Mouse (Mus musculus): Measurements from ENCODE around the gene Actg1. TPM values are rescaled to one million over a fixed set of nuclear protein-coding genes. Genes with fewer than 3 reads are reported as not detected.

Gene Actg1
- polyA plus RNA-seq, 1 experiment from 2014 or later = 3,229 TPM

DNA sequence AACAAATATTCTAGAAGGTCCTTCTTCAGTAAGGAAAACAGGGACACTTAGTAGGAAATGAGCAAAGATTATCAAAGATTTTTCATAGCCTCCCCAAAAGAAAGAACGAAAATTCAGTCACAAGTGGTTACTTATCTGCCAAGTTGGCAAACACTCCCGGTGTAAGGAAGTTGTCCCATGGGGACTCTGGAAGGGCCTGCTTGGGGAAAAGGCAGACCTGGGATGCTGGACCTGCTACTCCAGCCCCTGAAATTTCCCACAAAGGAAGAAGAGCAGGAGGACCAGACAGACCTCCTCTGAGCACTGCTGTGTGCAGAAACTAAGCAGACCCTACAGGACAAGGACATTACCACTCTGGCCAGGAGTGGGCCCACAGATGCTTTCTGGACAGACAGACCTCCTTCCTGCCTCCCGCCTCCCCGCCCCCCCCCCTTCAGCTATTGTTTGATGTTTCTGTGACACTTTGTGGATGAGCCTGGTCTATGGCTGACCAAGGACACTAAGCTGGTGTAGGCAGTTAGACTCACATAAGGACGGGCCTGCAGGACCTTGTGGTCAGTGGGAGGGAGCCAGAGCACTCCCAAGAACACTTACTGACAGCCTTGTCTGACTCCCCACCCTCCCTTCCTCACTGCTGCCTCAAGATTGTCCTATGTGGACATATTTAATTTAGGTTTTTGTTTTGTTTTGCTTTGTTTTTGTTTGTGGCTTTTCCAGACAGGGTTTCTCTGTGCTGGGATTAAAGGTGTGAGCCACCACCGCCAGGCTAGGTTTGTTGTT, 34.2 kb downstream of the Actg1 start:
- Histone ChIP-seq H3K27ac (peak overlapping the region; percentile 96; the same call in 1 of the 2 replicates), H3K9me3 (replicated peaks) (no peaks in the 10 kb centered on the region), H3K4me2 (no peak overlapping the region), H3K36me3 (ENCODE audit: poor library complexity, severe bottlenecking) (no peaks in the 10 kb centered on the region), H3K9ac (no peak overlapping the region), H3K4me3 (no peak overlapping the region), H3K4me1 (peaks cover 40% of the 10 kb centered on the region), H3K27me3 (peaks cover under 1% of the 10 kb centered on the region; the same call in 1 of the 2 replicates)
- WGBS = 51% methylated on average over 6 of the region's 6 CpGs
- no peak for ATAC-seq

DNA sequence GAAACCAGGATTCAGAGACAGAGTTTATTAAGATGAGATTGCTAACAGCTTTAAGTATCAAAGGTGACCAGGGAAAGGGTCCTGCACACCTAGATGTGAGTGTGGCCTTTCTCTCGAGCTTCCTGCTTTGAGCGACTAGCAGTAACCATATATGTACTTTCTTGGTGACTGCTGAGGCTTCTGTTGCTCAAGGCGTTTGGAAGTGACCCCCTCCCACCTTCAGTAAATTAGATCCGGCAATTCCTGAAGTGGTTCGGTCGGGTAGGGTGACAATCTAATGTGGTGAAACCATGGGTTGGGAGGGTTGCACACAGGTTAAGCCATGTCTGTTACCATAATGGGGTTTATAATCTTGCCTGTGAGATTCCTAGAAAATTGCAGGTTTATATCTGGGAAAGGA, 36.3 kb downstream of the Actg1 start:
- H3K36me3 ChIP-seq (ENCODE audit: poor library complexity, severe bottlenecking) = no peaks in the 10 kb centered on the region
- 81% methylated on average over 6 of the region's 6 CpGs for WGBS
- ATAC-seq = no peak
- no peaks in the 10 kb centered on the region for H3K9me3 ChIP-seq (replicated peaks)
- H3K4me1 ChIP-seq = peaks cover 48% of the 10 kb centered on the region
- H3K27me3 ChIP-seq = peaks cover 9% of the 10 kb centered on the region
- H3K27ac ChIP-seq = no peak overlapping the region; the same call in 1 of the 2 replicates
- no peak overlapping the region for H3K4me3 ChIP-seq
- no peak overlapping the region for H3K4me2 ChIP-seq
- no peak overlapping the region for H3K9ac ChIP-seq

DNA sequence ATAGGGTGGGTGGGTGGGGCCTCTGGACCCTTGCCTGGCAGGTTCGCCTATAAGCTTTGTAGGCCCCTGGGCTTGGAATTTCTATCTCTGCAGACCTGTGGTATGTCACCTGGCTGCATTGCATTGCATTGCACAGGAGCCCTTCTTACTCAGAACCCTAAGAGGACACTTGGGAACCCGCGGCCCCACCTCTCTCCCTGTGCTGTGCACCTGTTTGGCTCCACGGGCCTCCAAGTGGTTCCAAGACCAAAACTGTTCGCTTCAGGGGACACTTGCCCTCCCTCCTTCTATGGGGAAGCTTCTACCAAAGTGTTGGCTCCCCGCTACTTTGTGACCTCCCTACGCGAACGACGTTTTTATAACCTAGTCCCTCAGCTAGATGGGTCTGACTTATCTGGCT, 36.8 kb downstream of the Actg1 start:
- Histone ChIP-seq H3K9ac (peak overlapping the region; percentile 74), H3K4me2 (peak overlapping the region; percentile 73), H3K27me3 (peaks cover 14% of the 10 kb centered on the region), H3K27ac (peak overlapping the region; percentile 91), H3K36me3 (ENCODE audit: poor library complexity, severe bottlenecking) (no peaks in the 10 kb centered on the region), H3K4me1 (peaks cover 48% of the 10 kb centered on the region), H3K4me3 (peak overlapping the region; percentile 41), H3K9me3 (replicated peaks) (no peaks in the 10 kb centered on the region)
- ATAC-seq = no peak
- 48% methylated on average over 10 of the region's 10 CpGs for WGBS

DNA sequence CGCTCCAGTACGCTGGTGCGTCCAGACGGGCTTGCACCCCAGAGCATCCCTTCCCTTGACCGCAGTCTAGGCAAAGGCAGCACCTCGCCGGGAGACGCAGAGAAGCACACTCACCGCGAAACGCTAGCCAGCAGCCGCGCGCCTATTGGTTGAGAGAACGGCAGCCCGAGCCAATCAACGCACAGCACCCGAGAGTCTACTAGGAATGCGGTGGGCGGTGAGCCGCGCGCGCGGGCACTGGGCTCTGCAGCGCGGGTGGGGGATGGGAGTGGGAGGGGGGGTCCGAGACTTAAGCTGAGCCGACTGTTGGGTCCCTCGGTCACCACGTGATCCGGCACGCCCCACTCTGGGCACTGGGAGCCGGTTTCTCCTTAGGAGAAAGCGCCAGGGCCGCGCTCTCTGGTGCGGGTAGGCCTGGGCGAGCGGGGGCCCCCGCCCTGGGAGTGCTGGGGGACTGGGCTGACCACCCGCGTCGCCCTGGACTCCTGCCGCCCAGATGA, 37.5 kb downstream of the Actg1 start:
- 6% methylated on average over 37 of the region's 45 CpGs for WGBS
- Histone ChIP-seq H3K4me2 (peak overlapping the region; percentile 73), H3K27me3 (peaks cover 20% of the 10 kb centered on the region), H3K27ac (peak overlapping the region; percentile 91), H3K9ac (peak overlapping the region; percentile 74), H3K9me3 (replicated peaks) (no peaks in the 10 kb centered on the region), H3K4me1 (peaks cover 53% of the 10 kb centered on the region), H3K4me3 (peak overlapping the region; percentile 41), H3K36me3 (ENCODE audit: poor library complexity, severe bottlenecking) (no peaks in the 10 kb centered on the region)
- ATAC-seq = peak; percentile 94

DNA sequence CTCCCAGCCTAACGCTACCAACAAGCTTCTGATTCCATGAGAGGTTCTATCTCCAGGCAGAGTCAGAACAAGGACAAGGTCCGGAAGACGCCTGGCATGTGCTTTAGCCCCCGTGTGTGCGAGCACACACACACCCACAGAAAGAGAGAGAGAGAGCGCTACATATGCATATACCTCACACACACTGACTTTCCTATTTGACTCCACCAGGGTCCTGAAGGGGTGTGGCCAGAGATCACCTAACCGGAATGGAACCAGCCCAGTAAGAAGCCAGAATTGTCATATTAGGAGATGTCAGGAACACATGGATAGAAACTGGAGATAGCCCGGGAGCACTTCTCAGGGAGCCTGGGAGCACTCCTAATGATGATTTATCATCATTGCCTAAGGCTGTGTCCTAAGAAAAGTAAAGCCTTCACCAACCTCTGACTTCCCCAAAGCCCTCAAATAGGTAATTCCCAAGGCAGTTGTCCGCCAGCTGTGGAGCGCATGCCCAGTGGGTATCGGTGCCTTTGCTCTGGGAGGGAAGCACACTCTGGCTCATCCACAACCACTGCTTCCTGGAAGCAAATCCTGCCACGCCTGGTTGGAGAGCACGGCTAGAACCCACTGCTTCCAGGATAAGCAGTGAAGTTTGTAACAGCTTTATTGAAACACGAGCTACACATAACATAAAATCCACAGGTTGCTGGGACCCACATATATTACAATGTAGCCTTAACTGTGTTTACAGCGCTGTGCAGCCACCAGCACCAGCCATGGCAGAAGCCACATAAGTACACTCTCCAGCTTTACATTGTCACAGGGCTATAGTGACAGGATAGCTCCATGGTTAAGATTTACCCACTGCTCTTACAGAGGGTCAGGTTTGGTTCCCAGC, 39.7 kb downstream of the Actg1 start:
- Histone ChIP-seq H3K9ac (no peak overlapping the region), H3K27ac (no peak overlapping the region), H3K27me3 (peaks cover 24% of the 10 kb centered on the region), H3K4me1 (peaks cover 56% of the 10 kb centered on the region), H3K36me3 (ENCODE audit: poor library complexity, severe bottlenecking) (no peaks in the 10 kb centered on the region), H3K9me3 (replicated peaks) (no peaks in the 10 kb centered on the region), H3K4me2 (no peak overlapping the region), H3K4me3 (no peak overlapping the region)
- ATAC-seq = no peak
- WGBS = 55% methylated on average over 15 of the region's 15 CpGs

DNA sequence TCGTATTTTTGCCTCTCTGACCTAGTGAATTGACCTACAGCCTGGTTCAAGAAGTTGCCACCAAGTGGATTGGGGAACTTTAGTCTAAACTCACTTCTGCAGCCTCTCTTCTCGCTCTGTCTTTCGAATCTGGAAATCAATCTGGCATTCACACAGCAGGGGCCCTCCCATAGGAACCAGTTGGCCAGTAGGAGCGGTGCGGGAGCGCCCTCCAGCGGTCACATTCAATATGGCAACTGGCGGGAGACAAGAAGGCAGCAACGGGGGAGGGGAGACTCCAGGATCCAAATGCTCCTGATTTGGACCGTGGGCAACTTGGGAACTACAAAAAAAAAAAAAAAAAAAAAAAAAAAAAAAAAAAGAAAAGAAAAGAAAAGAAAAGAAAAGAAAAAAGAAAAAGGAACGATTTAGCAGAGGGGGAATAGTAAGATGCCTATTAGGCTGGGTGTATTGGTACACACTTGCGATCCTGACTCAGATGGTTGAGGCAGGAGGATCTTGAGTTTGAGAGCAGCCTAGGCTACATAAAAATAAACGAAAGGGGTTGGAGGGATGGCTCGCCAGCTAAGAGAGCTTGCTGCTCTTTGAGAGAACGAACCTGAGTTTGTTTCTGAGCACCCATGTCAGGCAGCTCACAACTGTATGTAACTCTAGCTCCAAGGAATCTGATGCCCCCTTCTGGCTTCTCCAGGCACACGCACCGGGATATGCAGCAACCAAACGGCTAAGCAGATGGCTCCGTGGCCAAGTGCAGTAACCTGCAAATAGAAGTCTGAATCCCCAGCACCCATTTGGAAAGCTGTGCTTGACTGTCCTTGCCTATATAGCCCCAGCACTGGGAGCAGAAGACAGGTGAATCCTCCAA, 40.5 kb downstream of the Actg1 start:
- H3K36me3 ChIP-seq (ENCODE audit: poor library complexity, severe bottlenecking) = no peaks in the 10 kb centered on the region
- 0 out of 2 replicates have a peak overlapping the region, but pooled peaks have one; percentile 8 for H3K9ac ChIP-seq
- no peak overlapping the region for H3K4me3 ChIP-seq
- peaks cover 57% of the 10 kb centered on the region for H3K4me1 ChIP-seq
- no peak overlapping the region for H3K4me2 ChIP-seq
- no peaks in the 10 kb centered on the region for H3K9me3 ChIP-seq (replicated peaks)
- H3K27me3 ChIP-seq = peaks cover 24% of the 10 kb centered on the region
- no peak for ATAC-seq
- WGBS = 6% methylated on average over 19 of the region's 19 CpGs
- 0 out of 2 replicates have a peak overlapping the region, but pooled peaks have one; percentile 10 for H3K27ac ChIP-seq

DNA sequence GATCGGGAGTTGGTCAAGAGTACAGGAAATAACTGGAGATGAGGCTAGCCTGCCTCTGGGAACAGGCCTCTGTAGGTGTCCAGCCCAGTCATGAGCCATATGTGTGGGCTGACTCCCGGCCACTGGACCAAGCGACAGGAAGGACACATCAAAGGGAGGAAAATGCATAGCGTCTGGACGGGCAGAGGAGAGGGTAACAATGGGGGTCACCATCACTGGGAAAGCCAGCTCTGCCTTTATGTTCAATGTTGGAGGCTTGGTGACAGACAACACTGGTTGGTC, 41.3 kb downstream of the Actg1 start:
- Histone ChIP-seq H3K27ac (peak overlapping the region; percentile 10; the same call in 1 of the 2 replicates), H3K4me1 (peaks cover 57% of the 10 kb centered on the region), H3K9ac (0 out of 2 replicates have a peak overlapping the region, but pooled peaks have one; percentile 8), H3K27me3 (peaks cover 26% of the 10 kb centered on the region), H3K36me3 (ENCODE audit: poor library complexity, severe bottlenecking) (no peaks in the 10 kb centered on the region), H3K4me2 (no peak overlapping the region), H3K9me3 (replicated peaks) (no peaks in the 10 kb centered on the region), H3K4me3 (no peak overlapping the region)
- ATAC-seq = no peak
- 20% methylated on average over 5 of the region's 5 CpGs for WGBS

GRCm38 (mm10) chr11:120306366-120307131, 41.8 kb downstream of the Actg1 start:
- no peaks in the 10 kb centered on the region for H3K9me3 ChIP-seq (replicated peaks)
- no peaks in the 10 kb centered on the region for H3K36me3 ChIP-seq (ENCODE audit: poor library complexity, severe bottlenecking)
- H3K4me1 ChIP-seq = peaks cover 56% of the 10 kb centered on the region
- no peak for ATAC-seq
- peak overlapping the region; percentile 68; the same call in 1 of the 2 replicates for H3K9ac ChIP-seq
- peak overlapping the region; percentile 51; the same call in 1 of the 2 replicates for H3K4me3 ChIP-seq
- WGBS = 51% methylated on average over 12 of the region's 12 CpGs
- H3K27me3 ChIP-seq = peaks cover 28% of the 10 kb centered on the region
- H3K4me2 ChIP-seq = peak overlapping the region; percentile 81
- peak overlapping the region; percentile 10; the same call in 1 of the 2 replicates for H3K27ac ChIP-seq

DNA sequence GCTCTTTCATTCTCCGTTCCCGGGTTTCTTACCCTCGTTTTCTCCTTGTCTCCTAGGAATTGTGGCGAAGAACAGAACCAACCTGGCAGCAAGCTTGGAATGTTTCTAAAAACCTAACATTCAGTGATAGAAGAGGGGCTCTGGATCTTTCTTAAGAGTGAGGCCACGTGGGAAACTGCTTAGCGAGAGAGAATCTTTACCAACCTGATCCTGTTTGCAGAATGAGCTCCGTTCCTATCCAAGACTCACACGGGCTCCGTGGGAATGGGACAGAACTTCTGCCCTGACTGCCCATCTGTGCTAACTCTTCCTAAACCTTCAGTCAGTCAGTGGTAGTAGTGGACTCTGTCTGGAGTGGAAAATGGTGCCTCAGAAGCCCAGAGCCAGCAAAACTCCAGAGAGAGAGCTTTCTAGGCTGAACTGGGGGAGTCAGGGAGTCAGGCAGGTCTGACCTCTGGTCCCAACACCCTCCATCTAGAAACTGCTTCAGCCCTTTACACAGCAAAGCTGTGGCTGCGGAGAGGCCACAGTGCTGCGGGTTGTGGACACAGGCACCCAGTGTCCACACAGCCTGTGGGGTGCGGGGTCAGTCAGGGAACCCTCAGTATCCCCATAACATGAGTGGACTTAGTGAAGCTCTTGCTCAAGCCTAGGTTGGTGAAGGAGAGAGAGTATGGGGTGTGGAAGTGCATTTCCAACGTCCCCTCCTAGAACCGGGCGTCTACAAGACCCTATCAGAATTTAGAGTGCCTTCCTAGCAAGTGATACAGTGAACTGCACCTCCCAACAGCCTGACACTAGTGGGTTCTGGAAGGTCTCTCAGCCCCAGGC, 42.6 kb downstream of the Actg1 start:
- H3K27me3 ChIP-seq = peaks cover 28% of the 10 kb centered on the region
- peak overlapping the region; percentile 68 for H3K9ac ChIP-seq
- H3K9me3 ChIP-seq (replicated peaks) = no peaks in the 10 kb centered on the region
- peaks cover 52% of the 10 kb centered on the region for H3K4me1 ChIP-seq
- H3K27ac ChIP-seq = peak overlapping the region; percentile 83
- WGBS = 17% methylated on average over 15 of the region's 15 CpGs
- peak; percentile 6; the same call in 1 of the 2 replicates for ATAC-seq
- peak overlapping the region; percentile 51 for H3K4me3 ChIP-seq
- peak overlapping the region; percentile 81 for H3K4me2 ChIP-seq
- H3K36me3 ChIP-seq (ENCODE audit: poor library complexity, severe bottlenecking) = no peaks in the 10 kb centered on the region

GRCm38 (mm10) chr11:120304886-120305534, 43.3 kb downstream of the Actg1 start:
- peak overlapping the region; percentile 83 for H3K27ac ChIP-seq
- peaks cover 28% of the 10 kb centered on the region for H3K27me3 ChIP-seq
- peaks cover 45% of the 10 kb centered on the region for H3K4me1 ChIP-seq
- peak overlapping the region; percentile 51 for H3K4me3 ChIP-seq
- no peaks in the 10 kb centered on the region for H3K9me3 ChIP-seq (replicated peaks)
- peak overlapping the region; percentile 81 for H3K4me2 ChIP-seq
- peak overlapping the region; percentile 74 for H3K9ac ChIP-seq
- peak; percentile 96 for ATAC-seq
- WGBS = 2% methylated on average over 50 of the region's 53 CpGs
- H3K36me3 ChIP-seq (ENCODE audit: poor library complexity, severe bottlenecking) = no peaks in the 10 kb centered on the region

All from forebrain, embryonic 13.5 days (tissue).